Mouse (Mus musculus): Measurements from ENCODE around the gene Slc35e4.
A peak's percentile ranks its signal among the peaks of the same experiment; 100 is the strongest.

Gene Slc35e4

DNA sequence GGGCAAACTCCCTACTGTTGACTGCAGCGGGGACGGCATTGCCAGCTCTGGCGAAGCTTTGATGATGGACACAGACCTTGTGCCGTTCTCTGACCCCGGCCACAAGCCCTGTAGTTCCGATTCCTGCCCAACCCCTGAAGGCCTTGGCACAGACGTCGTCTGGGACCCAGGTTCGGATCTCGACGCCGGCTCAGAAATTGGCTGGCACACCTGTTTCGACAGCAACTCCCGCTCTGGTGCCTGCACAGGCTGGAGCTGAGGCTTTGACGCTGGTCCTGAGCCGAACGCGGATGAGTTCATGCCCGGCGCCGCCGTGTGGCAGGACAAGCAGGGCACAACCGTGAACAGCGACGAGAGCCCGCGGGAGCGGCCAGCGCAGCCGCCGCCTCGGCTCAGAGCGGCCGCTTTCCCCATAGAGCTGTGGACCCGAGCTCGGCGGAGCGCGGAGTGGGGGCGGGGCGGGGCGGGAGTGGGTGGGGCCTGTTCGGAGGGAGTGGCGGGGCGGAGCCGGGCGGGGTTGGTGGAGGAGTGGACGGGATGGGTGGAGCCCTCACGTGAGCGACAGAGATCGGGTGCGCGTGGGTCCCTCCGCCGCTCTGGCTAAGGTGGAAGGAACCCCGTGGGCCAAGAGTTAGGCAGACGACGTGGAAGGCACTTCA is 50.9 kb downstream of the Slc35e4 start, which contains the start of gene Osbp2:
Gene Osbp2, minus strand, starts transcription at position 450 of the 659 bp plus-strand sequence.
- DNase-seq, result peak; percentile 74

DNA sequence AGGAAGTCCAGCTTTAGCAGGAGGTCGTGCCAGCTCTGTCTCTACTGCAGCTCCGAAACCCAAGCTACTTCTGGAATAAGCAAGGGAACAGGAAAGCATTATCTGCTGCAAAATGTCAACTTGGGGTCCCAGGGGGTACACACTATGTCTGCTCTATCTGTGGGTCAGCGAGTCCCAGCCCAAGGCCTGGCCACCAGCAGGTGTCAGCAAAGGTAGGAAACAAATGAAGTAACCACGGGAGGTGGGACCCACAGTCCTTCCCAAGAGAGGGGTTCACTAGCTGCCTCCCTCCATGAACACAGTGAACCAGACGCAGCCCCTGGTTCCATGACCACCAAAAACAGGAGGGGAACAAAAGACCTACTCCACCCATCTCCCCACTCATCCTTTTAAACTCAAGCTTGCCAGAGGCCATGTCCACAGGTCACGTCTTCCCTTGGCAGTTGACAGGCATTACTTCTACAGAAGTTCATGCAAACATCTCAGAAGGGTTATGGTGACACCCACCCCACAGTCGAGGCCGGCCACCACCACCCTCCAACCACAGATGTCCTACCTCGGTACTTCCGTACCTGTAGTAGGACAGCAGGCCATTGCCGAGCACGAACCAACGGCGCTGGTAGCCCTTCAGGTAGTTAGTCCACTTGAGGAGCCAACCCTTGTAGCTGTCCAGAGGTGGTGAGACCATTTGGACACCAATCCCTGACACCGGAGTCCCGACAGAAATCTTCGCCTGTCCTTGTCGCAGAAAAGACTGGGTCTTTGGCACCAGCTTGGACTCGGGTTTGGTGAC is 51.6 kb downstream of the Slc35e4 start:
- DNase-seq, result no peak

DNA sequence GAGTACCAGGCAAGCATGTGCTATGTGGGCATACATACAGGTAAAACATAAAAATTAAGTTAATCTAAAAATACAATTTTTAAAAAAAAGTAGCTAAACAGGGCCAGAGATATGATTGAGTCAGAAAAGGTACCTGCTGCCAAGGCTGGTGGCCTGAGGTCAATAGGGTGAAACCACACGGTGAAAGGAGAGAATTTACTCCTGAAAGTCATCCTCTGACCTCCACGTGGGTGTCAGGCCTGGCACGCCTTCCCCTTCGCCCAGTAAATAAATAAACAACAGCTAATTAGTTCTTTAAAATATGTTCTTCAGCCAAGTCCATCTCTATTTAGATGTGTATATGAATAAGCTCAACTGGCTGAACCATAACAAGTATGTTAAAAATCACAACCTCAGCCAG is 54.1 kb downstream of the Slc35e4 start:
- DNase-seq, result no peak

DNA sequence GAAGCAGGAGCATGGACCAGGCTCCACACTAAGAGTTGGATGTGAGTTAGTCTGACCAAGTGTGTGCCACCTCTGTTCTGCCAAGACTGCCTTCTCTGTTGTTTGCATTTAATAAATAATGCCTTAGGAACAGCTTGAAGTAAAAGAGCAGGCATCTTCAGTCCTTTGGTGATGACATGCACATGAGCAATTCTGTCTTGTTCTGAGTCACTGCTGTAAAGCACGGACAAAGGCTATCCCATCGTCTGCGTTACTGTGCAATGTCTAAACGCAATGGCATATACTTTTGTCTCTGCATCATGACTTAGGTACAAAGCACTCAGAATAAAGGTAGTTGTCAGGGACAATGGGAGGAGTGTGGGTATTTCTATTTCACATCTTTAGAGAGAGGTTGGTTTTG is 54.7 kb downstream of the Slc35e4 start:
- no peak for DNase-seq

DNA sequence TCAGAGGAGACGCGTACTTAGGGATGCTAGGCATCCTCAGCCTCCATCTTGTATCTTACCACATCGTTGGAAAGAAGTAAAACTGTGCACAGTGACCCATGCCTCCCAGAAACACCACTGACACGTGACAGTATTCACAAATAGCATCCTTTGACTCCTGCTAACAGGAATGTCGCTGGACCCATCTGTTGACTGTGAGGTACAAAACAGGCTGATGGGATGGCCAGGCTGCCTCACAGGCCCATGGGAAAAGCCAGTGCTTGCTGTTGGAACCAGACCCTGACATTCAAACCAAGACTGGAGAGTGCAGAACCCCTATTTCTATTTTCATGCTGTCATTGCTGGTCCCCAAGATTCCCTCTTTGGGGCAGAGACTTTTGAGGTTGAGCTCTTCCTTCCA is 56.6 kb downstream of the Slc35e4 start:
- DNase-seq, result no peak

Measured in thymus, postnatal 14 days (tissue).